Comparison of ENCODE assay signal across 8 mouse cellular contexts in the genomic region with DNA sequence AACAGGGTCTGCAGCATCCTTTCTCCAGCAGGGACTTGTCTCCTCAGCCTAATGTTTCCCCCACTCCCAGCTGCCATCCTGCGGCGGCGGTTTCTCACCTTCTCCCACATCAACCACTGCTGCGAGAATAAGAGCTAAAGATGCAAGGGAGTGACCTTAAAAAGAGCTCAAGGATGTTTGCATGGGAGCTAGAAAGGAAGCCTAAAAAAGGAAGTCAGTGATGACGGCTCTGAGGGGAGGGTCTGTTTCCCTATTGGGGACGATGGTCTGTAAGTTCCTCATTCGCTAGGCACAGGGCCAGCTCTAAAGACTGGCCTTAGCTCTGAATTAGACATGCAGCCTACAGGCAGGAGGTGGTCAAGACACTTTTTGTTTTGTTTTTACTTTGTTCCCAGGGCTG. TPM values are rescaled to one million over a fixed set of nuclear protein-coding genes. Genes with fewer than 3 reads are reported as not detected.
DNase-seq lines count a peak whose midpoint lies in the region; ATAC-seq and TF ChIP-seq lines count a peak whose summit lies in the region.

No protein-coding gene starts in this region.

- peak overlapping the region; percentile 68 for H3K27ac ChIP-seq in thymus, adult 2 months (ENCODE audit: control insufficient read depth, insufficient read depth, low read length)
- peak overlapping the region; percentile 69 for H3K27ac ChIP-seq in heart, embryonic 16.5 days (ENCODE audit: low read length)
- no peak overlapping the region for H3K27ac ChIP-seq in hindbrain, embryonic 11.5 days (ENCODE audit: low read depth, low read length)

- H3K4me3 ChIP-seq in thymus, adult 2 months (ENCODE audit: control insufficient read depth, insufficient read depth, low read length) = no peak overlapping the region
- H3K4me3 ChIP-seq in heart, embryonic 16.5 days (ENCODE audit: low read length) = no peak overlapping the region
- H3K4me3 ChIP-seq in hindbrain, embryonic 11.5 days (ENCODE audit: low read depth, low read length) = no peak overlapping the region

- TF ChIP-seq CTCF in thymus, adult 2 months (IDR thresholded peaks at IDR 0.05; ENCODE audit: borderline replicate concordance, control insufficient read depth, extremely low read depth, insufficient read depth, low read length, poor library complexity) = no peak

- H3K36me3 ChIP-seq in thymus, adult 2 months (ENCODE audit: control insufficient read depth, insufficient read depth, low read length) = no peaks in the 10 kb centered on the region
- no peaks in the 10 kb centered on the region for H3K36me3 ChIP-seq in heart, embryonic 16.5 days (ENCODE audit: control insufficient read depth, insufficient read depth)
- H3K36me3 ChIP-seq in hindbrain, embryonic 11.5 days (ENCODE audit: control insufficient read depth, insufficient read depth, low read length) = no peaks in the 10 kb centered on the region

- no peaks in the 10 kb centered on the region for H3K27me3 ChIP-seq in thymus, adult 2 months (ENCODE audit: control insufficient read depth, insufficient read depth, low read length)
- H3K27me3 ChIP-seq in heart, embryonic 16.5 days (ENCODE audit: control insufficient read depth, insufficient read depth, low read length) = no peaks in the 10 kb centered on the region
- no peaks in the 10 kb centered on the region for H3K27me3 ChIP-seq in hindbrain, embryonic 11.5 days (ENCODE audit: control insufficient read depth, insufficient read depth, low read length)

- no peak overlapping the region for H3K9ac ChIP-seq in heart, embryonic 16.5 days (ENCODE audit: low read length)
- no peak overlapping the region for H3K9ac ChIP-seq in hindbrain, embryonic 11.5 days (ENCODE audit: low read depth, low read length)

- ATAC-seq in heart, embryonic 16.5 days (replicated peaks; ENCODE audit: extremely low read depth, insufficient read depth, low FRiP score) = peak; percentile 68; the same call in 1 of the 2 replicates
- ATAC-seq in hindbrain, embryonic 11.5 days (ENCODE audit: low FRiP score) = no peak
- ATAC-seq in erythroid progenitor cell, adult 5-6 weeks (replicated peaks; ENCODE audit: low FRiP score, poor library complexity, severe bottlenecking) = no peak

- H3K4me2 ChIP-seq in heart, embryonic 16.5 days (ENCODE audit: low read depth, low read length) = peak overlapping the region; percentile 20; the same call in 1 of the 2 replicates
- no peak overlapping the region for H3K4me2 ChIP-seq in hindbrain, embryonic 11.5 days (replicated peaks; ENCODE audit: low read depth, low read length)

- TF ChIP-seq POLR2A in thymus, adult 2 months (IDR thresholded peaks at IDR 0.05; ENCODE audit: control insufficient read depth, extremely low read depth, insufficient read depth, low read length, poor library complexity) = no peak

- WGBS in thymus, adult 2 months = 3% methylated on average over 7 of the region's 7 CpGs
- 35% methylated on average over 7 of the region's 7 CpGs for WGBS in heart, embryonic 16.5 days
- WGBS in hindbrain, embryonic 11.5 days = 69% methylated on average over 7 of the region's 7 CpGs

- peak; percentile 19 for DNase-seq in thymus, adult 2 months
- no peak for DNase-seq in thymus, postnatal 4 days
- DNase-seq in adrenal gland, postnatal 14 days = peak; percentile 78
- peak; percentile 41 to 55 for DNase-seq in lung, postnatal 4 days
- peak; percentile 15 to 29 for DNase-seq in thymus, postnatal 36 days
- DNase-seq in hindbrain, embryonic 11.5 days (ENCODE audit: low spot score) = no peak

- peaks cover 27% of the 10 kb centered on the region for H3K4me1 ChIP-seq in thymus, adult 2 months (replicated peaks; ENCODE audit: control insufficient read depth, insufficient read depth, low read length)
- H3K4me1 ChIP-seq in heart, embryonic 16.5 days (ENCODE audit: control insufficient read depth, insufficient read depth, low read length) = no peaks in the 10 kb centered on the region
- no peaks in the 10 kb centered on the region for H3K4me1 ChIP-seq in hindbrain, embryonic 11.5 days (replicated peaks; ENCODE audit: control insufficient read depth, insufficient read depth, low read length)

- H3K9me3 ChIP-seq in heart, embryonic 16.5 days (replicated peaks; ENCODE audit: control insufficient read depth, low read length) = no peaks in the 10 kb centered on the region
- H3K9me3 ChIP-seq in hindbrain, embryonic 11.5 days (ENCODE audit: control insufficient read depth, low read length) = no peaks in the 10 kb centered on the region

RNA-seq across cellular contexts. Expression of a gene that starts 1.3 kb away (rescaled TPM):
- polyA plus RNA-seq in thymus, adult 2 months (2012; rRNA removed) = 1.6 and 2.2 TPM in 2 replicates
- 1.6 and 2.1 TPM in 2 replicates for total RNA-seq in adrenal gland, postnatal 14 days (2021)
- polyA plus RNA-seq in heart, embryonic 16.5 days (2015; fragmentation: Nextera tagmentation; extraction: Ambion mirVana) = 3.1 and 3.9 TPM in 2 replicates
- 1.2 TPM in 2 replicates for polyA plus RNA-seq in hindbrain, embryonic 11.5 days (2014; fragmentation: Nextera tagmentation; extraction: Ambion mirVana)
- not detected in 2 replicates for total RNA-seq in erythroid progenitor cell, adult 5-6 weeks (2015; ENCODE audit: low replicate concordance)
- total RNA-seq in erythroid progenitor cell, adult 5-6 weeks (2017; ENCODE audit: low replicate concordance) = not detected in 2 replicates

RNA-seq across cellular contexts. Expression of a gene that starts 50.7 kb away (rescaled TPM):
- polyA plus RNA-seq in thymus, adult 2 months (2012; rRNA removed) = 920 and 977 TPM in 2 replicates
- 588 and 637 TPM in 2 replicates for total RNA-seq in adrenal gland, postnatal 14 days (2021)
- polyA plus RNA-seq in heart, embryonic 16.5 days (2015; fragmentation: Nextera tagmentation; extraction: Ambion mirVana) = 1,229 and 1,290 TPM in 2 replicates
- polyA plus RNA-seq in hindbrain, embryonic 11.5 days (2014; fragmentation: Nextera tagmentation; extraction: Ambion mirVana) = 838 and 896 TPM in 2 replicates
- 208 and 285 TPM in 2 replicates for total RNA-seq in erythroid progenitor cell, adult 5-6 weeks (2015; ENCODE audit: low replicate concordance)
- 144 and 176 TPM in 2 replicates for total RNA-seq in erythroid progenitor cell, adult 5-6 weeks (2017; ENCODE audit: low replicate concordance)

Comparison
In these comparisons a context has a peak if more than half of its experiments do, and no peak if none do; other contexts are left out.
1. DNase-seq: peak in thymus, adult 2 months (single experiment), adrenal gland, postnatal 14 days (single experiment), lung, postnatal 4 days (2 of 2) and thymus, postnatal 36 days (2 of 2); none in thymus, postnatal 4 days (single experiment) and hindbrain, embryonic 11.5 days (single experiment).